8 mouse cellular contexts compared by ENCODE assay signal in genomic region chr10:20548833-20549710, GRCm38 (mm10).
A peak's percentile ranks its signal among the peaks of the same experiment; 100 is the strongest.
DNase-seq lines count a peak whose midpoint lies in the region; ATAC-seq and TF ChIP-seq lines count a peak whose summit lies in the region.

No protein-coding gene starts in this region.

- no peak for TF ChIP-seq CTCF in lung, adult 2 months (IDR thresholded peaks at IDR 0.05; ENCODE audit: insufficient read depth, low read length)

- no peak for DNase-seq in lung, adult 2 months
- DNase-seq in heart, adult 8-10 months (ENCODE audit: low spot score), result peak; percentile 52
- peak; percentile 46 to 75 for DNase-seq in kidney, adult 8-10 months
- DNase-seq in frontal cortex, adult 2 months (ENCODE audit: extremely low spot score in 1 of 2, low spot score in 1 of 2), result no peak
- no peak for DNase-seq in left cerebral cortex, adult 9 months (ENCODE audit: low spot score in 2 of 2)
- DNase-seq in layer of hippocampus, postnatal 25 days (ENCODE audit: extremely low spot score in 1 of 2, low spot score in 1 of 2), result no peak

- peak overlapping the region; percentile 71 for H3K9ac ChIP-seq in lung, embryonic 16.5 days (ENCODE audit: low read length)
- H3K9ac ChIP-seq in midbrain, embryonic 12.5 days (replicated peaks), result no peak overlapping the region

- H3K27me3 ChIP-seq in lung, embryonic 16.5 days (ENCODE audit: control insufficient read depth, insufficient read depth, low read depth, low read length), result no peaks in the 10 kb centered on the region
- H3K27me3 ChIP-seq in midbrain, embryonic 12.5 days, result peaks cover 48% of the 10 kb centered on the region

- no peaks in the 10 kb centered on the region for H3K9me3 ChIP-seq in lung, embryonic 16.5 days (ENCODE audit: control insufficient read depth, low read length)
- no peaks in the 10 kb centered on the region for H3K9me3 ChIP-seq in midbrain, embryonic 12.5 days

- no peaks in the 10 kb centered on the region for H3K36me3 ChIP-seq in lung, embryonic 16.5 days (ENCODE audit: control insufficient read depth, insufficient read depth, low read length)
- no peaks in the 10 kb centered on the region for H3K36me3 ChIP-seq in midbrain, embryonic 12.5 days

- WGBS in lung, embryonic 16.5 days, result 38% methylated on average over 13 of the region's 13 CpGs
- whole genome bisulfite sequencing in lung, adult 2 months, result 55% methylated on average over 13 of the region's 13 CpGs
- WGBS in midbrain, embryonic 12.5 days, result 6% methylated on average over 13 of the region's 13 CpGs

- H3K4me1 ChIP-seq in lung, embryonic 16.5 days (replicated peaks; ENCODE audit: control insufficient read depth, insufficient read depth, low read length), result peaks cover 21% of the 10 kb centered on the region
- peaks cover 18% of the 10 kb centered on the region for H3K4me1 ChIP-seq in lung, adult 2 months (ENCODE audit: control insufficient read depth, insufficient read depth, low read length)
- peaks cover 19% of the 10 kb centered on the region for H3K4me1 ChIP-seq in midbrain, embryonic 12.5 days

- ATAC-seq in lung, embryonic 16.5 days (ENCODE audit: low read depth), result peak; percentile 70
- ATAC-seq in midbrain, embryonic 12.5 days (ENCODE audit: low FRiP score, low read depth), result peak; percentile 61

- H3K27ac ChIP-seq in lung, embryonic 16.5 days (ENCODE audit: low read length), result peak overlapping the region; percentile 60
- H3K27ac ChIP-seq in midbrain, embryonic 12.5 days (replicated peaks), result no peak overlapping the region

- H3K4me2 ChIP-seq in lung, embryonic 16.5 days (ENCODE audit: low read depth, low read length), result peak overlapping the region; percentile 61
- H3K4me2 ChIP-seq in midbrain, embryonic 12.5 days (replicated peaks), result peak overlapping the region; percentile 71

- peak overlapping the region; percentile 45 for H3K4me3 ChIP-seq in lung, embryonic 16.5 days (ENCODE audit: low read length)
- H3K4me3 ChIP-seq in lung, adult 2 months (replicated peaks; ENCODE audit: extremely low read depth, low read depth, low read length), result no peak overlapping the region
- H3K4me3 ChIP-seq in midbrain, embryonic 12.5 days, result peak overlapping the region; percentile 40

- no peak for TF ChIP-seq POLR2A in lung, adult 2 months (IDR thresholded peaks at IDR 0.05; ENCODE audit: borderline replicate concordance, extremely low read depth, low read depth, low read length)

Comparison
In these comparisons a context has a peak if more than half of its experiments do, and no peak if none do; other contexts are left out.
1. DNase-seq: peak in heart, adult 8-10 months (single experiment) and kidney, adult 8-10 months (2 of 2); none in lung, adult 2 months (single experiment), frontal cortex, adult 2 months (0 of 2), left cerebral cortex, adult 9 months (0 of 2) and layer of hippocampus, postnatal 25 days (0 of 2).